Mouse (Mus musculus): ENCODE results near the gene Eif2s2.

GRCm38 (mm10) chr2:154876621-154877020 is 16.1 kb downstream of the Eif2s2 start:
- TF ChIP-seq CTCF (conservative IDR thresholded peaks at IDR 0.05; ENCODE audit: low read length) (no peak), NANOG (IDR thresholded peaks at IDR 0.05; ENCODE audit: borderline replicate concordance, low read length) (no peak), POU5F1 (IDR thresholded peaks at IDR 0.05; ENCODE audit: borderline replicate concordance, low read length) (no peak)
